Mouse (Mus musculus) neural tube, embryonic 15.5 days (tissue): ENCODE results near the gene Atp6v1g1. TPM values are rescaled to one million over a fixed set of nuclear protein-coding genes. Genes with fewer than 3 reads are reported as not detected.

ENCODE experiments used
- ATAC-seq: fragments of 200-750 bp; cut with Nextera tagmentation; 2 replicates; pipeline ENCODE4 v1.8.0; 2017; ENCODE audit warnings: mild to moderate bottlenecking, moderate TSS enrichment, moderate library complexity; ENCODE audit not compliant: low FRiP score
- H3K27ac ChIP-seq: fragments of 300-500 bp; sonication (generic); replicated peaks from 2 replicates; pipeline ENCODE4 v1.5.1; 2015; ENCODE audit warnings: mild to moderate bottlenecking, inconsistent platforms
- H3K27me3 ChIP-seq: fragments of 300-500 bp; sonication (generic); replicated peaks from 2 replicates; pipeline ENCODE4 v1.6.1; 2015; ENCODE audit warnings: inconsistent platforms
- H3K36me3 ChIP-seq: fragments of 300-500 bp; sonication (generic); 2 replicates; pipeline ENCODE4 v1.6.1; 2015; ENCODE audit warnings: inconsistent platforms
- H3K4me1 ChIP-seq: fragments of 300-500 bp; sonication (generic); 2 replicates; pipeline ENCODE4 v1.6.1; 2015; ENCODE audit warnings: inconsistent platforms
- H3K4me2 ChIP-seq: fragments of 300-500 bp; sonication (generic); 2 replicates; pipeline ENCODE4 v1.6.1; 2015; ENCODE audit warnings: inconsistent platforms, mild to moderate bottlenecking, moderate library complexity
- H3K4me3 ChIP-seq: fragments of 300-500 bp; sonication (generic); replicated peaks from 2 replicates; pipeline ENCODE4 v1.5.1; 2015; ENCODE audit warnings: mild to moderate bottlenecking, inconsistent platforms
- H3K9ac ChIP-seq: fragments of 300-500 bp; sonication (generic); replicated peaks from 2 replicates; pipeline ENCODE4 v1.6.1; 2015; ENCODE audit warnings: mild to moderate bottlenecking, inconsistent platforms
- H3K9me3 ChIP-seq: fragments of 300-500 bp; sonication (generic); replicated peaks from 2 replicates; pipeline ENCODE4 v1.6.1; 2016; ENCODE audit warnings: inconsistent platforms
- WGBS: fragments of 180-500 bp; shearing (Covaris S2); methylation state at CpG from one replicate; pipeline ENCODE4 v1.1.7; 2015; ENCODE audit warnings: mixed read lengths; 5-methylcytosine and 5-hydroxymethylcytosine counted together
- polyA plus RNA-seq: library from polyadenylated mRNA; unstranded; fragments of >200 nt; fragmentation: Nextera tagmentation; extraction: Ambion mirVana; gene quantifications from 2 replicates; pipeline ENCODE4 v1.2.1, GENCODE M21; 2015

The Atp6v1g1 gene
- polyA plus RNA-seq, 1 experiment from 2014 or later: 431 TPM

- no peak overlapping the region for H3K4me3 ChIP-seq
- no peak overlapping the region for H3K27ac ChIP-seq
- 86% methylated on average over 5 of the region's 5 CpGs for WGBS
- H3K9ac ChIP-seq: no peak overlapping the region
- no peak overlapping the region for H3K4me2 ChIP-seq
- no peaks in the 10 kb centered on the region for H3K9me3 ChIP-seq
- no peaks in the 10 kb centered on the region for H3K27me3 ChIP-seq
- ATAC-seq: no peak
- no peaks in the 10 kb centered on the region for H3K4me1 ChIP-seq
- H3K36me3 ChIP-seq: no peaks in the 10 kb centered on the region
These were observed 29.6 kb upstream of the Atp6v1g1 start for GRCm38 (mm10) chr4:63515021-63515420.

GRCm38 (mm10) chr4:63521813-63522419 lies 22.7 kb upstream of the Atp6v1g1 start:
- Histone ChIP-seq H3K9ac (no peak overlapping the region), H3K36me3 (no peaks in the 10 kb centered on the region), H3K9me3 (no peaks in the 10 kb centered on the region), H3K4me1 (no peaks in the 10 kb centered on the region), H3K4me3 (no peak overlapping the region), H3K4me2 (no peak overlapping the region), H3K27me3 (no peaks in the 10 kb centered on the region), H3K27ac (no peak overlapping the region)
- no peak for ATAC-seq
- 65% methylated on average over 2 of the region's 2 CpGs for WGBS

- H3K9me3 ChIP-seq: no peaks in the 10 kb centered on the region
- no peak overlapping the region for H3K9ac ChIP-seq
- 78% methylated on average over 8 of the region's 8 CpGs for WGBS
These were observed 19.1 kb upstream of the Atp6v1g1 start for GRCm38 (mm10) chr4:63525514-63525913.

DNA sequence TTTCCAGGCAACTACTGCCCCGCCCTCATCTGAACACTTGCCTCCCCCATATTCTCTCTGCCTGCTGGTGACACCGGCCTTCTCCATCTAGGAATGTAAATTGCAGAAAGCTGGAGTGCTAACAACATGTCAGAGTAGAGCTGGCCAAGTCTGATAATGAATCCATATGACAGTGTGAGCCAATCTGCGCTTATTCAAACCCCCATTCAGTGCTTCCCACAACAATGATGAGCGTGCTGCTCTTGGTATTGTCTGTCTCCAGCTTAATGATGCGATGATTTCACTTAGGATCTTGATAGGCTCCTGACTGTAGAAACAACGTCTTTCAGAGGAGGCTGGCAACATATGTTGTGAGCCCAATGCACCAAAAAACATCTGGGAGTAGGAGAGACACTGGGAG lies 15.6 kb upstream of the Atp6v1g1 start:
- Histone ChIP-seq H3K4me1 (no peaks in the 10 kb centered on the region), H3K27me3 (0 out of 2 replicates have a peak, but pooled peaks cover under 1% of the 10 kb centered on the region), H3K4me2 (no peak overlapping the region), H3K9ac (no peak overlapping the region), H3K36me3 (no peaks in the 10 kb centered on the region), H3K27ac (peak overlapping the region; percentile 23; the same call in 1 of the 2 replicates), H3K9me3 (no peaks in the 10 kb centered on the region), H3K4me3 (no peak overlapping the region)
- WGBS: 54% methylated on average over 6 of the region's 6 CpGs
- peak; percentile 61 for ATAC-seq

More at GRCm38 (mm10) chr4:63525514-63525913, 19.1 kb upstream of the Atp6v1g1 start:
- H3K27ac ChIP-seq: no peak overlapping the region
- no peak overlapping the region for H3K4me2 ChIP-seq
- no peaks in the 10 kb centered on the region for H3K4me1 ChIP-seq
- no peak overlapping the region for H3K4me3 ChIP-seq
- H3K36me3 ChIP-seq: no peaks in the 10 kb centered on the region
- no peaks in the 10 kb centered on the region for H3K27me3 ChIP-seq
- ATAC-seq: no peak

- Histone ChIP-seq H3K9me3 (no peaks in the 10 kb centered on the region), H3K27me3 (0 out of 2 replicates have a peak, but pooled peaks cover 3% of the 10 kb centered on the region), H3K4me2 (no peak overlapping the region), H3K4me1 (no peaks in the 10 kb centered on the region), H3K27ac (no peak overlapping the region), H3K4me3 (no peak overlapping the region), H3K9ac (no peak overlapping the region), H3K36me3 (no peaks in the 10 kb centered on the region)
- ATAC-seq: no peak
- WGBS: 80% methylated on average over 7 of the region's 7 CpGs
These were observed 14.2 kb upstream of the Atp6v1g1 start for GRCm38 (mm10) chr4:63530409-63530808.

- H3K27me3 ChIP-seq: 0 out of 2 replicates have a peak, but pooled peaks cover 3% of the 10 kb centered on the region
- peak; percentile 32; the same call in 1 of the 2 replicates for ATAC-seq
- H3K4me3 ChIP-seq: no peak overlapping the region
- peaks cover 3% of the 10 kb centered on the region; the same call in 1 of the 2 replicates for H3K4me1 ChIP-seq
- no peak overlapping the region for H3K27ac ChIP-seq
- WGBS: 67% methylated on average over 4 of the region's 4 CpGs
- H3K9ac ChIP-seq: no peak overlapping the region
- no peak overlapping the region for H3K4me2 ChIP-seq
- H3K9me3 ChIP-seq: no peaks in the 10 kb centered on the region
- no peaks in the 10 kb centered on the region for H3K36me3 ChIP-seq
These were observed 7.0 kb upstream of the Atp6v1g1 start for GRCm38 (mm10) chr4:63537602-63538001.

DNA sequence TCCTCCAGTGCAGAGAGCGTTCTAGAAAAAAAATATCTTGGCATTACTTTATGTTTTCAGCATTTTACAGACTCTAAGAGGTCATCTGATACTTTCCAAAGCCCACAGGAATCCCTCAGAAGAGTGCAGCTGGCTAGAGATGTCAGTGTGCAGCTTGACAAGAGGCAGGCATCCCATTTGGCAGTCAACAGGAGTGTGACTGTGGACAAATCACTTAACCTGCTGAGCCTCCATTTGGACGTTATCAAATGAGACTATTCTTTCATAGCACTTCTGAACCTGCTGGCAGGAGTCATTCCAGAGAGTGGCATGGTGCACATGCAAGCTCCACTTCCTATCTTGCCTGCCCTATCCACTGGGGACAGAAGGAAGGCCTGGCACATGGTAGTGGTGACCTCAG lies 2.4 kb upstream of the Atp6v1g1 start:
- Histone ChIP-seq H3K27me3 (no peaks in the 10 kb centered on the region), H3K9me3 (no peaks in the 10 kb centered on the region), H3K4me1 (peaks cover 26% of the 10 kb centered on the region), H3K4me3 (no peak overlapping the region), H3K4me2 (no peak overlapping the region), H3K27ac (no peak overlapping the region), H3K36me3 (no peaks in the 10 kb centered on the region), H3K9ac (no peak overlapping the region)
- no peak for ATAC-seq
- WGBS: 83% methylated on average over 2 of the region's 2 CpGs

GRCm38 (mm10) chr4:63543746-63544493 lies 652 bp upstream of the Atp6v1g1 start:
- peak; percentile 61 for ATAC-seq
- H3K27ac ChIP-seq: peak overlapping the region; percentile 88
- peaks cover 32% of the 10 kb centered on the region for H3K4me1 ChIP-seq
- H3K36me3 ChIP-seq: peaks cover 2% of the 10 kb centered on the region
- no peaks in the 10 kb centered on the region for H3K9me3 ChIP-seq
- H3K4me2 ChIP-seq: peak overlapping the region; percentile 69
- no peak overlapping the region for H3K9ac ChIP-seq
- WGBS: 55% methylated on average over 10 of the region's 10 CpGs
- peak overlapping the region; percentile 67 for H3K4me3 ChIP-seq
- H3K27me3 ChIP-seq: no peaks in the 10 kb centered on the region

DNA sequence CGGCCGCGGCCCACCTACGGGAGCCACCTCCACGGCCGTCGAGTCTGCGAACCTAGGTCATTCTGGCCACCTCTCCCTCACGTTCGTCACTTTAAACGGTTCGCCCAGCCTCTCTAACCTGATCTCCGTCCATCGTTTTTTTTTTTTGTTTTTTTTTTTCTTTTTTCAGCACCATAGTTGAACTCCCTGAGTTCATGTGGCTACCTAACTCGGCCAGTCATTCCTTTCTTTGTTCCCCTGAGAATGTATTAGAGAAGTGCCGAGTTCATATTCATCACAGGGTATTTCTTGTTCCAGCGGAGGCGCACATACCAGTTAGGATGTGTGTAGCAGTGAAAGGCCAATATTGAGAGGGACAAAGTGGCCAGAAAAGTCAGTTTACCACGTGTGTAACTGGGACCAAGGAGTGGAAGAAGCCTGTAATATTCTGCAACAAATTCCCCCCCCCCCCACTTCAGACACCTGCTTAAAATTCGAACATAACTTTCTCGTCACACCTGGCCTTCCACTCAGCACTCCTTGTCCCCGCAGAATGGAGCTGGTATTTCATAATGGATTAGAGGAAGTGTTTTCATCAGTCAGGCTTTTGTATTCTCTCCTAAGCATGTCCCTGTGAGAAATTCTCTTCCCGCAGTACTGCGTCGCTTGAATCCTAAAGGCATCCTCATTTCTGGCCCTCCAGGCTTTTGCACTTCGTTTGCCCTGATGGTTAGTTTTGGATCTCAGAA lies 823 bp downstream of the Atp6v1g1 start:
- peak overlapping the region; percentile 88 for H3K27ac ChIP-seq
- H3K4me3 ChIP-seq: peak overlapping the region; percentile 67
- no peaks in the 10 kb centered on the region for H3K27me3 ChIP-seq
- peak overlapping the region; percentile 92 for H3K9ac ChIP-seq
- peak overlapping the region; percentile 69 for H3K4me2 ChIP-seq
- no peak; the same call in 1 of the 2 replicates for ATAC-seq
- H3K4me1 ChIP-seq: peaks cover 32% of the 10 kb centered on the region
- WGBS: 13% methylated on average over 26 of the region's 26 CpGs
- peaks cover 12% of the 10 kb centered on the region for H3K36me3 ChIP-seq
- no peaks in the 10 kb centered on the region for H3K9me3 ChIP-seq

GRCm38 (mm10) chr4:63546441-63547055 lies 2.0 kb downstream of the Atp6v1g1 start:
- H3K4me1 ChIP-seq: peaks cover 32% of the 10 kb centered on the region
- no peaks in the 10 kb centered on the region for H3K27me3 ChIP-seq
- WGBS: 84% methylated on average over 6 of the region's 6 CpGs
- H3K36me3 ChIP-seq: peaks cover 22% of the 10 kb centered on the region
- no peak overlapping the region; the same call in 1 of the 2 replicates for H3K9ac ChIP-seq
- no peak overlapping the region for H3K27ac ChIP-seq
- peak overlapping the region; percentile 69 for H3K4me2 ChIP-seq
- ATAC-seq: no peak
- peak overlapping the region; percentile 67; the same call in 1 of the 2 replicates for H3K4me3 ChIP-seq
- no peaks in the 10 kb centered on the region for H3K9me3 ChIP-seq

- peaks cover 32% of the 10 kb centered on the region for H3K4me1 ChIP-seq
- peaks cover 35% of the 10 kb centered on the region for H3K36me3 ChIP-seq
- no peak for ATAC-seq
- no peaks in the 10 kb centered on the region for H3K9me3 ChIP-seq
- H3K27ac ChIP-seq: no peak overlapping the region
- no peaks in the 10 kb centered on the region for H3K27me3 ChIP-seq
- H3K4me2 ChIP-seq: no peak overlapping the region
- no peak overlapping the region for H3K4me3 ChIP-seq
- H3K9ac ChIP-seq: no peak overlapping the region
- WGBS: 83% methylated on average over 1 of the region's 1 CpGs
These were observed 3.2 kb downstream of the Atp6v1g1 start for GRCm38 (mm10) chr4:63547799-63548198.
